20 mouse cellular contexts compared by ENCODE assay signal in the genomic region with DNA sequence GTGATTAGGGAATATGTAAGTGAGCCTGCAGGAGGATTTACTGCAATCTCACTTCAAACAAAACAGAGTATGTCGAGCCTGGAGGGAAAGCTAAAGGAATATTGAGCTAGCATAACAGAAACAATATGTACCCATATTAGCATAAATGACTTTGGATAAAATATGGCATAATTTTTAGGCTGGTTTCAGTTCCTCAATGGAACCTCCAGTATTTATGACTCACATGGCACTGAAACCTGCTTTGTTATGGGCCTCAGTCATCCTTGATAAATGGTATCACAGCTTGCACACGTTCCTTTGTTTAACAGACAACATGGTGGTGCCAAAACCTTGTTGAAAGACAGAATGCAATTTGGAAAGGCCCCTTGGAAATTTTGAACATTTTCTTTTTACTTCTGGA.
"Had no signal": no experiment of that assay in that cellular context is flagged by ENCODE, and none has a peak within 500 bp of the region (broad histone marks: within the 10 kb centered on the region; RNA-seq: fewer than 3 reads in every experiment).

No protein-coding gene starts in this region.

- H3K27ac ChIP-seq: liver, embryonic 12.5 days; liver, embryonic 14.5 days; macrophage; midbrain, embryonic 12.5 days; midbrain, embryonic 15.5 days; neural tube, embryonic 13.5 days; neural tube, embryonic 15.5 days had no signal

- H3K27me3 ChIP-seq: liver, embryonic 12.5 days; megakaryocyte, embryonic 14.5 days; midbrain, embryonic 12.5 days; midbrain, embryonic 15.5 days; neural tube, embryonic 13.5 days; neural tube, embryonic 15.5 days had no signal

- H3K4me1 ChIP-seq: liver, embryonic 12.5 days; megakaryocyte, embryonic 14.5 days; midbrain, embryonic 12.5 days; midbrain, embryonic 15.5 days; neural tube, embryonic 13.5 days; neural tube, embryonic 15.5 days had no signal

- H3K9ac ChIP-seq: liver, embryonic 12.5 days; liver, embryonic 14.5 days; lung, embryonic 14.5 days; midbrain, embryonic 12.5 days; midbrain, embryonic 15.5 days; neural tube, embryonic 13.5 days; neural tube, embryonic 15.5 days had no signal

- H3K9me3 ChIP-seq: liver, embryonic 12.5 days; megakaryocyte, embryonic 14.5 days; midbrain, embryonic 12.5 days; midbrain, embryonic 15.5 days; neural tube, embryonic 13.5 days; neural tube, embryonic 15.5 days had no signal

- ATAC-seq: liver, embryonic 12.5 days; midbrain, embryonic 15.5 days had no signal

- H3K4me2 ChIP-seq: liver, embryonic 12.5 days; lung, embryonic 14.5 days; midbrain, embryonic 12.5 days; midbrain, embryonic 15.5 days; neural tube, embryonic 13.5 days; neural tube, embryonic 15.5 days had no signal

- H3K4me3 ChIP-seq: liver, embryonic 12.5 days; megakaryocyte, embryonic 14.5 days; midbrain, embryonic 12.5 days; midbrain, embryonic 15.5 days; myocyte; neural tube, embryonic 13.5 days; neural tube, embryonic 15.5 days had no signal

- H3K36me3 ChIP-seq: liver, embryonic 12.5 days; midbrain, embryonic 12.5 days; midbrain, embryonic 15.5 days; neural tube, embryonic 13.5 days; neural tube, embryonic 15.5 days had no signal

- DNase-seq: lung, adult 18-20 months; lung, embryonic 14.5 days; lung, postnatal 14 days; lung, postnatal 36 days; retina, postnatal 1 day; right cerebral cortex, adult 18-20 months; right cerebral cortex, postnatal 25 days; right cerebral cortex, postnatal 4 days; spleen, adult 18-20 months; thymus, adult 18-20 months; thymus, postnatal 36 days had no signal
